Mouse (Mus musculus): ENCODE measurements around the gene Mrpl4. TPM values are rescaled to one million over a fixed set of nuclear protein-coding genes. Genes with fewer than 3 reads are reported as not detected.

Mrpl4 gene
- total and polyA plus RNA-seq, 3 experiments: 42.1 to 103 (median 94.8) TPM

- H3K27me3 ChIP-seq (replicated peaks): no peaks in the 10 kb centered on the region
- in situ Hi-C loops (cut with MboI; ENCODE audit: low pct_ligation_motif_present, low pct_unique_long_range_greater_than_20kb, low sequenced_read_pairs): no loop called here
- peaks cover 7 to 30% of the 10 kb centered on the region in 2 experiments for H3K36me3 ChIP-seq (replicated peaks in 1 of 2; ENCODE audit: control insufficient read depth in 1 of 2, insufficient read depth in 1 of 2, low read length in 1 of 2)
- no peak for TF ChIP-seq SIN3A (IDR thresholded peaks at IDR 0.05; ENCODE audit: low read length)
- TF ChIP-seq USF1 (IDR thresholded peaks at IDR 0.05; ENCODE audit: low read depth, low read length): no peak
- TF ChIP-seq CHD1 (IDR thresholded peaks at IDR 0.05; ENCODE audit: low read depth, low read length): no peak
- TF ChIP-seq ZNF384 (IDR thresholded peaks at IDR 0.05; ENCODE audit: low read depth, low read length): no peak
- no peak for TF ChIP-seq POLR2A (IDR thresholded peaks at IDR 0.05; ENCODE audit: low read depth, low read length)
- no peak for TF ChIP-seq JUND (conservative IDR thresholded peaks at IDR 0.05; ENCODE audit: low read depth, low read length)
- no peak for TF ChIP-seq MAFK (IDR thresholded peaks at IDR 0.05; ENCODE audit: insufficient replicate concordance, low read length)
- TF ChIP-seq RCOR1 (conservative IDR thresholded peaks at IDR 0.05; ENCODE audit: low read depth, low read length): no peak
- no peak for TF ChIP-seq MEF2A (IDR thresholded peaks at IDR 0.05; ENCODE audit: borderline replicate concordance, low read depth, low read length)
- TF ChIP-seq CHD2 (IDR thresholded peaks at IDR 0.05; ENCODE audit: low read length): no peak
- no peak for TF ChIP-seq ZC3H11A (IDR thresholded peaks at IDR 0.05; ENCODE audit: low read depth, low read length)
- no peak for TF ChIP-seq KAT2A (IDR thresholded peaks at IDR 0.05; ENCODE audit: insufficient replicate concordance, low read length)
- no peak for TF ChIP-seq JUN (IDR thresholded peaks at IDR 0.05; ENCODE audit: insufficient read depth, low read depth, low read length)
- no peak for TF ChIP-seq PAX5 (IDR thresholded peaks at IDR 0.05; ENCODE audit: low read length)
- no peak for TF ChIP-seq MAZ (IDR thresholded peaks at IDR 0.05; ENCODE audit: low read depth, low read length)
- no peak for TF ChIP-seq BHLHE40 (IDR thresholded peaks at IDR 0.05; ENCODE audit: low read depth, low read length)
- TF ChIP-seq HCFC1 (IDR thresholded peaks at IDR 0.05; ENCODE audit: low read depth, low read length): no peak
- H3K4me1 ChIP-seq (ENCODE audit: control insufficient read depth in 1 of 2, insufficient read depth in 2 of 2): peaks cover 0 to 6% of the 10 kb centered on the region in 2 experiments; a peak in 2 of 4 replicates
- no peaks in the 10 kb centered on the region for H3K9me3 ChIP-seq (replicated peaks; ENCODE audit: low read length)
- H3K79me2 ChIP-seq (replicated peaks; ENCODE audit: control insufficient read depth, extremely low read depth, insufficient read depth, poor library complexity, severe bottlenecking): no peaks in the 10 kb centered on the region
- no peak overlapping the region for H3K27ac ChIP-seq (ENCODE audit: insufficient read depth, low read depth)
- H3K4me3 ChIP-seq (replicated peaks in 1 of 3; ENCODE audit: low read depth in 2 of 3, low read length in 2 of 3, poor library complexity in 1 of 3): no peak overlapping the region
- DNase-seq (ENCODE audit: extremely low read depth): no peak
- dilution Hi-C loops (cut with MboI; ENCODE audit: extremely low pct_ligation_motif_present, extremely low pct_unique_long_range_greater_than_20kb, low sequenced_read_pairs): no loop called here
- no peak overlapping the region for H3K9ac ChIP-seq (ENCODE audit: insufficient read depth, low read depth)
- no peak overlapping the region for H3K4me2 ChIP-seq (ENCODE audit: insufficient read depth, low read depth, poor library complexity, severe bottlenecking)
Measured at GRCm38 (mm10) chr9:20966008-20966407, 36.5 kb upstream of the Mrpl4 start.

GRCm38 (mm10) chr9:20966747-20967146 is 35.8 kb upstream of the Mrpl4 start:
- H3K4me3 ChIP-seq (replicated peaks in 1 of 3; ENCODE audit: low read depth in 2 of 3, low read length in 2 of 3, poor library complexity in 1 of 3): no peak overlapping the region
- no peaks in the 10 kb centered on the region for H3K27me3 ChIP-seq (replicated peaks)
- H3K79me2 ChIP-seq (replicated peaks; ENCODE audit: control insufficient read depth, extremely low read depth, insufficient read depth, poor library complexity, severe bottlenecking): no peaks in the 10 kb centered on the region
- peaks cover 7 to 30% of the 10 kb centered on the region in 2 experiments for H3K36me3 ChIP-seq (replicated peaks in 1 of 2; ENCODE audit: control insufficient read depth in 1 of 2, insufficient read depth in 1 of 2, low read length in 1 of 2)
- H3K4me2 ChIP-seq (ENCODE audit: insufficient read depth, low read depth, poor library complexity, severe bottlenecking): no peak overlapping the region
- dilution Hi-C loops (cut with MboI; ENCODE audit: extremely low pct_ligation_motif_present, extremely low pct_unique_long_range_greater_than_20kb, low sequenced_read_pairs) (no loop called here), in situ Hi-C loops (cut with MboI; ENCODE audit: low pct_ligation_motif_present, low pct_unique_long_range_greater_than_20kb, low sequenced_read_pairs) (no loop called here)
- no peak overlapping the region for H3K27ac ChIP-seq (ENCODE audit: insufficient read depth, low read depth)
- no peaks in the 10 kb centered on the region for H3K9me3 ChIP-seq (replicated peaks; ENCODE audit: low read length)
- no peak overlapping the region for H3K9ac ChIP-seq (ENCODE audit: insufficient read depth, low read depth)
- no peaks in the 10 kb centered on the region for H3K4me1 ChIP-seq (ENCODE audit: control insufficient read depth in 1 of 2, insufficient read depth in 2 of 2)
- DNase-seq (ENCODE audit: extremely low read depth): no peak
- TF ChIP-seq ELF1 (IDR thresholded peaks at IDR 0.05; ENCODE audit: low read depth, low read length) (no peak), SMC3 (IDR thresholded peaks at IDR 0.05; ENCODE audit: low read depth, low read length) (no peak), HCFC1 (IDR thresholded peaks at IDR 0.05; ENCODE audit: low read depth, low read length) (no peak)
